Mouse (Mus musculus) stomach, postnatal 0 days (tissue): ENCODE data around the gene Mettl8. TPM values are rescaled to one million over a fixed set of nuclear protein-coding genes. Genes with fewer than 3 reads are reported as not detected.
A peak's percentile ranks its signal among the peaks of the same experiment; 100 is the strongest.

ENCODE experiments used
- ATAC-seq: fragments of 200-750 bp; cut with Nextera tagmentation; 2 replicates; pipeline ENCODE4 v1.8.0; 2017; ENCODE audit not compliant: low FRiP score, low TSS enrichment
- DNase-seq: peaks from one replicate; pipeline ENCODE4 v3.0.0-alpha.2; 2016; ENCODE audit warnings: low spot score
- H3K27ac ChIP-seq: fragments of 300-500 bp; sonication (generic); replicated peaks from 2 replicates; pipeline ENCODE4 v1.5.1; 2014; ENCODE audit warnings: mild to moderate bottlenecking, control low read depth
- H3K27me3 ChIP-seq: fragments of 300-500 bp; sonication (generic); 2 replicates; pipeline ENCODE4 v1.6.1; 2014; ENCODE audit warnings: low read length; ENCODE audit not compliant: control insufficient read depth, insufficient read depth
- H3K36me3 ChIP-seq: fragments of 300-500 bp; sonication (generic); 2 replicates; pipeline ENCODE4 v1.6.1; 2014; ENCODE audit warnings: low read length, mixed read lengths; ENCODE audit not compliant: control insufficient read depth, insufficient read depth
- H3K4me1 ChIP-seq: fragments of 300-500 bp; sonication (generic); replicated peaks from 2 replicates; pipeline ENCODE4 v1.6.1; 2014; ENCODE audit warnings: antibody characterized with exemption; ENCODE audit not compliant: control insufficient read depth, insufficient read depth
- H3K4me2 ChIP-seq: fragments of 300-500 bp; sonication (generic); replicated peaks from 2 replicates; pipeline ENCODE4 v1.6.1; 2014; ENCODE audit warnings: low read depth, mild to moderate bottlenecking, control low read depth, moderate library complexity
- H3K4me3 ChIP-seq: fragments of 300-500 bp; sonication (generic); 2 replicates; pipeline ENCODE4 v1.5.1; 2014; ENCODE audit warnings: low read depth, low read length, control low read depth
- H3K9ac ChIP-seq: fragments of 300-500 bp; sonication (generic); 2 replicates; pipeline ENCODE4 v1.6.1; 2014; ENCODE audit warnings: mild to moderate bottlenecking, low read length, control low read depth, mixed read lengths
- H3K9me3 ChIP-seq: fragments of 300-500 bp; sonication (generic); 2 replicates; pipeline ENCODE4 v1.6.1; 2016; ENCODE audit warnings: low read length; ENCODE audit not compliant: control insufficient read depth
- CTCF ChIP-seq: IDR thresholded peaks from 2 replicates; pipeline ENCODE4 v1.5.1; 2016; ENCODE audit warnings: antibody characterized with exemption, low read depth, mild to moderate bottlenecking, moderate library complexity
- EP300 ChIP-seq: optimal IDR thresholded peaks from 2 replicates; pipeline ENCODE3; 2016; ENCODE audit warnings: antibody characterized with exemption
- WGBS: fragments of 180-500 bp; shearing (Covaris S2); extraction: QIAGEN DNeasy Blood & Tissue Kit; methylation state at CpG from one replicate; pipeline ENCODE4 v1.1.7; 2014; 5-methylcytosine and 5-hydroxymethylcytosine counted together
- polyA plus RNA-seq: library from polyadenylated mRNA; unstranded; fragments of >200 nt; fragmentation: Nextera tagmentation; extraction: Ambion mirVana; gene quantifications from 2 replicates; pipeline ENCODE4 v1.2.1, GENCODE M21; 2015

Mettl8 gene
- polyA plus RNA-seq, 1 experiment from 2014 or later, result 7.7 TPM

DNA sequence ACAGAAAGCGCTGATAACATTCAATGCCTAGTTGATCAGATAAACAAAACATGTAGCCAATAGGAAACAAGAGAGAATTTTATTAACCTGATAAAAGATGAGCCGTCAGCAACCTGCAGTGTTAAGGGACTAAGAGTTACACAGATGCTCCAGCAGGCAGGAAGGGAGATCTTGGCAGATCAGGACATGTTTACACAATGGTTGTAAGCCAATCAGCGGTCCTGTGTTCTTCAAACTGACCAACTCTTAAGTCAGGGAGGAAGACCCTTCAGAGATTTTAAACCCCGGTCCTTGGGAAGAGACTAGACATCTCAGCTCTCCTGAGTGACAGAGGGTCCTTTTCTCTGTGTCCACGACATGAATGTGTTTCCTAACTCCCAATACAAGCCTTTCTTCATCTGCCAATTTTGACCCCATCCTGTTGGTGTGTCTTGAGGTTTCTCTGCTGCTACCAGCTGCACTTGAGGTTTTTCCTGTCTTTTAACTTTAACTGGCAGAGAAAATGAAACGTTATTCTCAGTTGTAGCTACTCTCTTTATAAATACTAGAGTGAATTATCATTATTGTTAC is 8.5 kb downstream of the Mettl8 start:
- no peak overlapping the region for H3K4me3 ChIP-seq
- ATAC-seq (no peak), DNase-seq (no peak)
- no peaks in the 10 kb centered on the region for H3K9me3 ChIP-seq
- 29% methylated on average over 6 of the region's 6 CpGs for WGBS
- H3K9ac ChIP-seq, result no peak overlapping the region
- TF ChIP-seq CTCF (no peak), EP300 (no peak)
- no peaks in the 10 kb centered on the region for H3K4me1 ChIP-seq
- H3K36me3 ChIP-seq, result no peaks in the 10 kb centered on the region
- H3K4me2 ChIP-seq, result no peak overlapping the region
- no peaks in the 10 kb centered on the region for H3K27me3 ChIP-seq
- no peak overlapping the region for H3K27ac ChIP-seq

DNA sequence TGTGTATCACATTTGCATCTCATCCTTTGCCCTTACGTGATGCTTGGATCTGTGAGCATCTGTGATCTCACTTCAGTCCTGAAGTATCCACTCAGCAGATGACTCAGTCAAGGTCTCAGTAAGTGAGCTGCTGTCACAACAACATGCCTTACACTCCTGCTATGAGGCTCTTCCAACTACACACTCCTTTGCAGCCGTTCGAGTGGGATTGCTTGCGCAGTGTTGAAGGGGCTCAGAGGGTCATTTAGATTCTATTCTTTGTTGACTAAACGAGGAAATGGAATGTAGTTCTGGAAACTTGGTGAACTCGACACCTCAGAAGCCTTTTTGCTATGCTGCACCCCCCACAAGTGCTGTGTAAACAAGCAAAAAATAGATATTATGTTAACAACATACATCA is 9.2 kb downstream of the Mettl8 start:
- Histone ChIP-seq H3K27me3 (no peaks in the 10 kb centered on the region), H3K4me1 (no peaks in the 10 kb centered on the region), H3K4me2 (no peak overlapping the region), H3K4me3 (no peak overlapping the region), H3K9me3 (no peaks in the 10 kb centered on the region), H3K9ac (no peak overlapping the region), H3K27ac (no peak overlapping the region), H3K36me3 (no peaks in the 10 kb centered on the region)
- ATAC-seq (no peak), DNase-seq (no peak)
- TF ChIP-seq EP300 (no peak), CTCF (no peak)
- WGBS, result 43% methylated on average over 6 of the region's 6 CpGs

DNA sequence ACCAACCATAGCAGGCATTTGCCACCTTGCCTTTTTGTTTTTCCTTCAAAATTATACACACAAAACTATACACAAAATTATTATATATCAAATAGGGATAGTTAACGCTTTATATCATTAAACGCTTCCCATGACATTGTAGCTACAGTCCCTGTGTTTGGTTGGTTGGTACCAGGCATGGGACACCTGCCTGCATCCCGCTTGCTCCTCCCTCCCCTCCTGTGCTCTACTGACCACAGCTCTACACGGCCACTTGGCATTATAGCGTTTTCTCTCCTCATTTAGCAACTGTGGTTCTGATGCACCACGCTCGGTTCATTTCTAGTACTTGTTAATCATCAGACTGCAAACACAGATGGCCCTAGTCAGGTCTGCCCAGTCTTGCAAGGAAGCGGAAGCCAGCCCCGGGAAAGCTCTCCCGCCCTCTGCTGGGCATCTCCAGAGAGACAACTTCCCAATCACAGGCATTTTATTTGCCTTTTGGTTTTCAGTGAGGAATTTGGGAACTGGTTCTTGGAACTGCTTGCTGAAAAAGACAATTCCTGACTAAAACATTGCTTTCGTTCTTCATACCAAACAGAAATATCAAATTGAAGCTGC is 15.8 kb downstream of the Mettl8 start:
- Histone ChIP-seq H3K27ac (no peak overlapping the region), H3K27me3 (no peaks in the 10 kb centered on the region), H3K9ac (no peak overlapping the region), H3K4me2 (peak overlapping the region; percentile 29; the same call in 1 of the 2 replicates), H3K36me3 (no peaks in the 10 kb centered on the region), H3K4me3 (no peak overlapping the region), H3K4me1 (no peaks in the 10 kb centered on the region), H3K9me3 (no peaks in the 10 kb centered on the region)
- TF ChIP-seq CTCF (peak; percentile 93), EP300 (no peak)
- DNase-seq, result peak; percentile 88
- ATAC-seq, result peak; percentile 82
- 33% methylated on average over 11 of the region's 11 CpGs for WGBS

DNA sequence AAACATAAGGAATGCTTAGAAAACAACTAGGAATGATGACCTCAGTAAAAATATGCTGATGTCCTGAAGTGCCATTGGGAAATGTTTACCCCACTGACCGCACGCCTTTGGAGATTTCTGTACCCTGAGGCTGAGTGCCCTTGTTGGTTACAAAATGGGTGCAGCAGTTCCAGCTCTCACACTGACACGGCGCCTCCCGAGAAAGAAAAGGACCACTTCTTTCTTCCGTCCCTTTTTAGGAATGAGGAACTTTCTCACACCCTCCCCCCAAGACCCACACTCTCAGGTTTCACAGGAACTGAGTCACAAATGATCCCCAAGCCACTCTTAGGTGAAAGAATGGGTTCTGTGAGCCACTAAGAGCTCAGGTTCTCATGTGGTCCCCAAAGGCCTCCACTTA is 17.9 kb downstream of the Mettl8 start:
- DNase-seq, result no peak
- Histone ChIP-seq H3K36me3 (no peaks in the 10 kb centered on the region), H3K9ac (no peak overlapping the region), H3K4me1 (no peaks in the 10 kb centered on the region), H3K4me3 (no peak overlapping the region), H3K27me3 (no peaks in the 10 kb centered on the region), H3K4me2 (no peak overlapping the region), H3K9me3 (no peaks in the 10 kb centered on the region), H3K27ac (no peak overlapping the region)
- no peak for ATAC-seq
- TF ChIP-seq CTCF (no peak), EP300 (no peak)
- 88% methylated on average over 6 of the region's 6 CpGs for WGBS

DNA sequence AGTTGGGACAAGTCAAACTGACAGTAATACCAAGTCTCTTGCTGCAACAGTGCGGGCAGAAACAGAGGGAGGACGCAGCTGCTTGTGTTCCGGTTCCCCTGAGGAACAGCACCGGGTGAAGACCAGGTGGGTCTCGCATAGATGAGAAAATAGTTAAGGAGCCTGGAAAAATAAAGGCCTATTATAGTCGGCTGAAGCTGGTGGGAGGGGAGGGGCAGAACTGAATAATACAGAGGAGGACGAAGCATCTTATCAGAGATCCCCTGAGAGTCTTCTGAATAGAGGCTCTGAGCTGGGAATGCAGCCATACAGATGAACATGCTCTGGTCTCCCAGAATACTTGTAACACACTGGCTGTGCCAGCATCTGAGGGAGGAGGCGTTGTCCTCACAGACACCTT is 21.4 kb downstream of the Mettl8 start:
- TF ChIP-seq CTCF (no peak), EP300 (no peak)
- no peak for ATAC-seq
- Histone ChIP-seq H3K27ac (no peak overlapping the region), H3K4me1 (no peaks in the 10 kb centered on the region), H3K4me3 (no peak overlapping the region), H3K9ac (no peak overlapping the region), H3K36me3 (no peaks in the 10 kb centered on the region), H3K4me2 (no peak overlapping the region), H3K9me3 (no peaks in the 10 kb centered on the region), H3K27me3 (no peaks in the 10 kb centered on the region)
- WGBS, result 73% methylated on average over 8 of the region's 8 CpGs
- DNase-seq, result no peak

DNA sequence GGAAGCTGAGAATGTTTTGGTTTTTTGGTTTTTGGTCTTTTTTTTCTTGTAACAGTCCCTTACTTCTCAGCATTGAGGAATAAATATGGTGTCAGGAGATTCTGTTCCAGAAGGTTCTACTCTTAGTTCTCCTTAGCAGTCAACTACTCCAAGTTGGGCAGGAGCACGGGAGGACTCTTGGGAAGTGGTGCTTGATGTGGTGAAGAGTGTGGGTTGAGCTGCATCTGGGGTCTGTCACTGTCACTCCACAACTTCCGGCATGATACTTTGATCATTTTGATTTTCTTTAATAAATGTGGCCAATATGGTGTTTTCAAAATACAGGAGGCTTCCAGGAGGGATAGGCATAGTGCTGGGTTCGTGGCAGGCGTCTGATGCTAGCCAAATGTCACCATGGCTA is 22.4 kb downstream of the Mettl8 start:
- H3K4me3 ChIP-seq, result no peak overlapping the region
- no peak for TF ChIP-seq EP300
- no peak for TF ChIP-seq CTCF
- H3K4me2 ChIP-seq, result no peak overlapping the region
- H3K9me3 ChIP-seq, result no peaks in the 10 kb centered on the region
- H3K4me1 ChIP-seq, result no peaks in the 10 kb centered on the region
- no peak overlapping the region for H3K27ac ChIP-seq
- ATAC-seq, result no peak
- H3K36me3 ChIP-seq, result no peaks in the 10 kb centered on the region
- WGBS, result 85% methylated on average over 4 of the region's 4 CpGs
- H3K27me3 ChIP-seq, result no peaks in the 10 kb centered on the region
- no peak overlapping the region for H3K9ac ChIP-seq
- no peak for DNase-seq
